Mouse (Mus musculus): ENCODE data around the gene Rdh16f1. TPM values are rescaled to one million over a fixed set of nuclear protein-coding genes. Genes with fewer than 3 reads are reported as not detected.
"Not testable (repeated sequence)": the region's sequence is repeated elsewhere in the genome, so short reads cannot be mapped to it uniquely, and the experiment has no call there.

The Rdh16f1 gene
- total RNA-seq, 2 experiments from 2014 or later, result 2.3 to 2.5 TPM

DNA sequence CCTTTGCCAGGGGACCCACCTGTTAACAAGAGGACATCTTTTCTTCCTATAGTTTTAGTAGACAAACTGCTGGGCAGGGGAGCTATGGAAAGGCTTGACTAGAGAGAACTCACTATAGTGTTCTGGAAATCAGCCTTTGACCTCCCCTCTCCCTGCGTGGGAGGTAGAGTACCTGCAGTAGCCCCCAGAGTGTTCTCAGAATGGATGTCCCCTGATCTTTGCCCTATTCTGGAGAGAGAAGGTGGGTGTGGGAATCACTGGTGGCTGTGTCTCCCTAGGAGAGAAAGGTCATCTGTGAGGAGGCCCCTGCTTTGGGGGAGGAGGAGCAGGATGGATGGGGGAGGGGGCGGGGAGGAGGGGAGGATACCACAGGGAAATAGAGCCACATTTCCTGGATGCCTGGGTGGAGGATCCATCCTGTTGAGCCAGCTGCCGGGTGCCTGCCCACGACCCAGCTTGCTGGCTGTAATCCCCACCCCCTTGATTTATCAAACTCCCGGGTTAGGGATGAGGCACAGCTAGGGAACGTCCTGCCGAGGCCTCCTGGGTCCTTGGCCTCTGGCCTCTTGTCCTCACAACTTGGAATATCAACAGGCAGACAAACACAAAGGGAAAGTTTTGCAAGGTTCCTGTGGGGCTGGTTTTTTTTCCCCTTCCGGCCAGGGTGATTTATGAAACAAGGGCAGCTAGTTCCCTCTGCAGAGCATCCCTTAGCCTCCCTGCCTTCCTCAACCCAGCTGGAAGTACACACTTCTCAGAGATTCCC lies 10.6 kb upstream of the Rdh16f1 start:
- DNase-seq (ENCODE audit: low spot score in 2 of 2), result peak in 1 of 2 experiments; percentile 33

GRCm38 (mm10) chr10:127750136-127750777 lies 9.3 kb upstream of the Rdh16f1 start:
- no peak for DNase-seq (ENCODE audit: low spot score in 2 of 2)

GRCm38 (mm10) chr10:127751548-127751947 lies 8.0 kb upstream of the Rdh16f1 start, which contains the start of gene Gpr182:
Gene Gpr182 (minus strand): TSS chr10:127751732.
- DNase-seq (ENCODE audit: low spot score in 2 of 2), result no peak

DNA sequence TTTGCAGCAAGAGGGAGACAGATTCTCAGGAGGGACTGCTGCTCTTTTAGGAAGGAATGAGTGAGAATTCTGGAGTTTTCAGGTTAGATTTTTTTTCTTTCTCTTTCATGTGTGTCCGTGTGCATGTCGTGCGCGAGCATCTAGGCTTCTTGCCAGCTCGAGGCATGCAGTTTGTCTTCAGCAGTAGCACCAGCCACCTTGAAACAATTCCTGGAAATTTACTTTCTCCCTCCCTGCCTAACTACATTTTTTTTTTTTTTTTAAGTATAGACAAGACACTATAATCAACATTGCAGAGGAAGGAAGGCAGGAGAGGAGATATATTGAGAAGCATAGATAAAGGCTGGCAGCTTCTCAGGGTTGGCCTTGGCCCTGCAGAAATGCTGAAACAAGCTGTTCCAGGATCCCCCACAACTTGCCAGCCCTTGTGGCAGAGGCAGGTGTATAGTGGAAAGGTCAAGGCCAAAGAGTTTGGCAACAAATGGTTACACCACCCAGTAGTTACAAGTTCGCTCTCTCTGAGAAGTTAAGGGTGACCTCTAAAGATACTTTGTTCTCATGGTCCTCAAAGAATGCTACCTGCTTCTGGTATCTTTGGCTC lies 4.9 kb upstream of the Rdh16f1 start:
- no peak for DNase-seq (ENCODE audit: low spot score in 2 of 2)

DNA sequence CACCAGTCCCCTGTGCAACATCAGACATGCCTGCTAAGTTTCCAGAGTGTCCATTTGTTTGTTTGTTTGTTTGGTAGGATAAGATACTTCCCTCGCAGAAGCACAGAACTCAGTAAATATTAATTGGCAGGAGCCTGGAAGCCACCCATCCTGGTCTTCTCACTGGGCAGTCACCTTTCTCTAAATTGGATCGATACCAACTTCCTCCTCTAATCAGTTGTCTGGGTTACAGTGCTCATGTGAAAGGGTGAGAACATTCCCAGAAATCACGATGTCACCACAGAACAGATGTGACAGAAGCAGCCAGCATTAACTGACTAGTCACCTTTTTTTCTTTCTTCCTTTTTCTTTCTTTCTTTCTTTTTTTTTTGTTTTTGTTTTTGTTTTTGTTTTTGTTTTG lies 4.3 kb upstream of the Rdh16f1 start:
- DNase-seq (ENCODE audit: low spot score in 2 of 2), result no peak

DNA sequence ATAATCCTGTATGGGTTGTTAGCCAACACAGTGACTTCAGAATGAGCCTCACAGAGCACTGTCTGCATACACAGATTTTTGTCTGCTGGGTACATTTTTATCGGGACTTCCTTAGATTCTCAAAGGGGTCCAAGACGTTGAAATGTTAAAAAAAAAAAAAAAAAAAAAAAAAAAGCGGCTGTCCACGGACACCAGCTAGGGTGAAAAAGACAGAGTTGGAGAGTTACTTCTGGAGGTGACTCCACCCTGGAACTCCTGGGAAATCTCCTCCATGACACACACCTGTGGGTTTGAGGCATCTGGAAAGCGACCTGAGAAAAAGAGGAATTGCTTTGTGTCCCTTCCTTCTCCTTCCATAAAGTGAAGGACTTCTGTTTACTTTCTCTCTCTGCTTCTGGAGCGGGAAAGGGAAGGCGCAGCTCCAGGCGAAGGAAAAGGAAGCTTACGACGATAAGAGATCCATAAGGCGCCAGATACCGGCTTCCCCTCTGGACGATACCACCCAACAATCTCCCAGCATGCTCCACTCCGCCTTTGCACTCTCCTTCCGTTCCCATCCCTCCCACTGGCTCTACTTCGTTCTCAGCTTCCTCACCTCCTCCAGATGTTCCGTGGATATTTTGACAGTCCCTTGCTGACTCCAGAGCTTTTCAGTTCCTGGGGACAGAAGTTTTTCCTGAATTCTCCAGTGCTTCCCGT lies 3.7 kb upstream of the Rdh16f1 start:
- no peak for DNase-seq (ENCODE audit: low spot score in 2 of 2)

DNA sequence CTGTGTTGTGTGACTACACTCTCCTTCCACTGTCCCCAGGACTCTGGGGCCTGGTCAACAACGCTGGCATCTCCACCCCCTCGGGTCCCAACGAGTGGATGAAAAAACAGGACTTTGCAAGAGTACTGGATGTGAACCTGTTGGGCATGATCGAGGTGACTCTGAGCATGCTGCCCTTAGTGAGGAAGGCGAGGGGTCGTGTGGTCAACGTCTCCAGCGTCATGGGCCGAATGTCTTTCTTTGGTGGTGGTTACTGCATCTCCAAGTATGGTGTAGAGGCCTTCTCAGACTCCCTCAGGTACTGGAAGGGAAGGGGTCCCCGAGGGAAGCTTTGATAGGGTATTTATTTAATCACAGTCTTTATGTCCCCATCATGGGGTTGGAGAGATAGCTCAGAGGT lies 3.3 kb downstream of the Rdh16f1 start:
- peak in 1 of 2 experiments; percentile 1 for DNase-seq (ENCODE audit: low spot score in 2 of 2)

- peak in 1 of 2 experiments; percentile 1 for DNase-seq (ENCODE audit: low spot score in 2 of 2)
Measured at GRCm38 (mm10) chr10:127763914-127764680, 4.5 kb downstream of the Rdh16f1 start.

- no peak for DNase-seq (ENCODE audit: low spot score in 2 of 2)
Measured at GRCm38 (mm10) chr10:127766564-127766963, 7.0 kb downstream of the Rdh16f1 start.

GRCm38 (mm10) chr10:127776011-127776410 lies 16.4 kb downstream of the Rdh16f1 start, which contains the start of gene Rdh9:
Gene Rdh9 (plus strand): TSS chr10:127776386.
- DNase-seq (ENCODE audit: low spot score in 2 of 2), result no peak

GRCm38 (mm10) chr10:127782321-127782720 lies 22.7 kb downstream of the Rdh16f1 start:
- DNase-seq (ENCODE audit: low spot score in 2 of 2), result not testable (repeated sequence)

DNA sequence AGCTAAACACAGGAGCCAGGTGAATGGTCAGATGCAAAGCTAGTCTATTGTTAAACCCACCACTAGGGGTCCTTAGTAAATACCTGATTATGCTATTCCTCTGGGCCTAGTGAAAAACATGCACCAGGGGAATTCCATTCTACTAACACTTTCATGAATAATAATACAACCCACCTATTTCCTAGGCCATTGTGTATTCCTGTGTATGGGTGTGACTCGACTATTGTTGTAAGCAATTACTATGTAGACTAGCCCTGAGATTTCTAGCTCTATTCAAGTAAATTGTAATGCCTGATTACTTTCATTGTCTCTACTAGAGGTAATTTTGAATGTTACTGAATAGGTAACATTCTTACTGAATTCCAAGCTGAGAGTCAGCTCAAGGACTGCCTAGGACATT lies 25.8 kb downstream of the Rdh16f1 start:
- DNase-seq (ENCODE audit: low spot score in 2 of 2), result not testable (repeated sequence)

- no peak for DNase-seq (ENCODE audit: low spot score in 2 of 2)
Measured at GRCm38 (mm10) chr10:127799295-127799694, 39.7 kb downstream of the Rdh16f1 start.

DNA sequence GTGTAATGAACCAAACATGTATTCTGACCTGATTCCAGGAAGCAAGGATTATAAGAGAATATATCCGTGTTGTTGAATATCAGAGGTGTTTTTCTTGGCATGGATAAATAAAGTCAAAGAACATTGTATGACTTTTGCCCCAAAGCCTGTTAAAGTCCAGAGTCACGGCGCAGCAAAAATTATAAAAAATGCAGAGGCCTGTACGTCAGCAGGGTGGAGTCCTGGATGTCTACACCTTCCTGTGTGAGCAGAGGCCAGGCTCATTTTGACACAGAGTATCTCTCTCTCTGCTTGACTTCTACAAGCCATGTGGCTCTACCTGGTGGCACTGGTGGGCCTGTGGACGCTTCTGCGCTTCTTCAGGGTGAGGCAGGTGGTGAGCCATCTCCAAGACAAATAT lies 41.3 kb downstream of the Rdh16f1 start, which contains the start of gene Rdh16:
Gene Rdh16 (plus strand): TSS at position 262 of the 400 bp plus-strand sequence.
- DNase-seq (ENCODE audit: low spot score in 2 of 2), result no peak

DNA sequence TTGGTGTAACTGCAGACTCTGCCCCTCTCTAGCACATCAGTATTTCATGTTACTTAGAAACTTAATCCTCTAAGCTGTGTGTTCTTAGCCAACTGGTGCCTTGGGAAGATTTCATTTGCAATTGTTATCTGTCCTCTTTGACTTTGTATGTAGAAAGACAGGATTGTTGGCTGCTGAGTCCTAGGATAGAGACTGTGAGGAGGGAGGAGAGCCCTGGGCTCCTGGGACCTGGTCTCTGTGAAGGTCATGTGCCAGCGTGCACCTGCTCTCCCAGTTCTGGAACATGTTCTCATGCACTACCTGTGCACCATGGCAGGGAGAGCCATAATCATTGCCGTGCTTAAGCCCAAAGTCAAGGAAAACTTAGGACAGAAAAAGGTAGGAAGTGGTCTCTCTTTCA lies 42.0 kb downstream of the Rdh16f1 start:
- DNase-seq (ENCODE audit: low spot score in 2 of 2), result no peak

GRCm38 (mm10) chr10:127802236-127802635 lies 42.6 kb downstream of the Rdh16f1 start:
- no peak for DNase-seq (ENCODE audit: low spot score in 2 of 2)

- no peak for DNase-seq (ENCODE audit: low spot score in 2 of 2)
Measured at GRCm38 (mm10) chr10:127804416-127804815, 44.8 kb downstream of the Rdh16f1 start.

GRCm38 (mm10) chr10:127815888-127816287 lies 56.3 kb downstream of the Rdh16f1 start:
- no peak for DNase-seq (ENCODE audit: low spot score in 2 of 2)

DNA sequence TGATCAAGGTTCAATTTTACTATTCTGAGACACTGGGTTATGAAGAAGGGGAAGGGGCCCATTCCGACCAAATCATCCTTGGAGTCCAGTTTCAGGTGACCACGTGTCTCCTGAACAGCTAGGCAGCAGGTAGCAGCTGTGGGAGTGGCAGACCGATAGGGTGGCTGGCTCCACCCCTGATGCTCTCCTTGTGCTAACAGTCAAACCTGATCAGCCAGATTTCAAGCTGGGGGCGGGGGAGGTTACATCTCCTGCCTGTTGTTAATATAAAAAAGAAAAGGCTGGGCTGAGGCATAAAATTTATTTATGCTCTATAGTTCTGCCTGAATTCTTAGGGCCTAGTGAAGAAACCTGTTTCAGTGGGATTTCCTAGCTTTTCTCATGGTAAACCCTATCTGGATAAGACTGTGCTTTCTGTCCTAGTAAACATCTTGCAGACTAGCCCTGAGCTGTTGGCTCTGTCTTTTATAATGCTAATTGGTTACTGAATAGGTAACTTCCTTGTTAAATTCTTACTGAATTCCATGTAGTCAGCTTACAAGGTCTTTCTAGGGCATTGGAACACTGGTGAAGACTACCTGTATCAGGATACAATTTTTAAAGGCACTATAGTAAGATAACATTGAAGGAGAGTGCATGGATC lies 57.8 kb downstream of the Rdh16f1 start:
- DNase-seq (ENCODE audit: low spot score in 2 of 2), result not testable (repeated sequence)

- DNase-seq (ENCODE audit: low spot score in 2 of 2), result not testable (repeated sequence)
Measured at GRCm38 (mm10) chr10:127821806-127822205, 62.2 kb downstream of the Rdh16f1 start.

Measured in adrenal gland, postnatal 4 days (tissue).